Mouse (Mus musculus): ENCODE measurements around the gene Wdhd1. TPM values are rescaled to one million over a fixed set of nuclear protein-coding genes. Genes with fewer than 3 reads are reported as not detected.

The Wdhd1 gene
- total and polyA plus RNA-seq, 3 experiments, result 0.28 to 3.0 (median 2.0) TPM

- DNase-seq, result no peak
These were observed 55.1 kb downstream of the Wdhd1 start for GRCm38 (mm10) chr14:47221567-47221966.

GRCm38 (mm10) chr14:47220231-47221025 is 56.2 kb downstream of the Wdhd1 start:
- DNase-seq, result no peak

- DNase-seq, result peak; percentile 74
These were observed 57.7 kb downstream of the Wdhd1 start for GRCm38 (mm10) chr14:47218766-47219606.

GRCm38 (mm10) chr14:47216541-47216940 is 60.1 kb downstream of the Wdhd1 start:
- no peak for DNase-seq

GRCm38 (mm10) chr14:47214367-47214766 is 62.3 kb downstream of the Wdhd1 start:
- no peak for DNase-seq

GRCm38 (mm10) chr14:47213305-47213704 is 63.4 kb downstream of the Wdhd1 start:
- DNase-seq, result no peak

GRCm38 (mm10) chr14:47209669-47210164 is 66.9 kb downstream of the Wdhd1 start:
- no peak for DNase-seq

GRCm38 (mm10) chr14:47208564-47209493 is 67.8 kb downstream of the Wdhd1 start:
- DNase-seq, result no peak

- no peak for DNase-seq
These were observed 70.1 kb downstream of the Wdhd1 start for GRCm38 (mm10) chr14:47206601-47207000.

- DNase-seq, result peak; percentile 29
These were observed 71.2 kb downstream of the Wdhd1 start for GRCm38 (mm10) chr14:47205270-47205972.

GRCm38 (mm10) chr14:47197340-47197739 is 79.3 kb downstream of the Wdhd1 start:
- no peak for DNase-seq

- DNase-seq, result no peak
These were observed 79.9 kb downstream of the Wdhd1 start for GRCm38 (mm10) chr14:47196711-47197110.

GRCm38 (mm10) chr14:47194096-47194495 is 82.6 kb downstream of the Wdhd1 start:
- DNase-seq, result no peak

- DNase-seq, result no peak
These were observed 83.2 kb downstream of the Wdhd1 start for GRCm38 (mm10) chr14:47193506-47193905.

GRCm38 (mm10) chr14:47191861-47192260 is 84.8 kb downstream of the Wdhd1 start:
- DNase-seq, result no peak

Other genes with a start within 250 kb of the Wdhd1 start
- 10 to 100 TPM; 77.0 to 85.2 TPM for gene Gch1, start 87.4 kb downstream of the Wdhd1 start, total RNA-seq (2021)
- gene Gch1, start 87.4 kb downstream of the Wdhd1 start, polyA plus RNA-seq (2012; rRNA removed), result 72.9 and 82.2 TPM in 2 replicates
- 10 to 100 TPM; 18.5 to 20.4 TPM for gene Socs4, start 74 bp upstream of the Wdhd1 start, total RNA-seq (2021)
- gene Socs4, start 74 bp upstream of the Wdhd1 start, polyA plus RNA-seq (2012; rRNA removed), result 1.4 and 1.6 TPM in 2 replicates
- gene Mapk1ip1l, start 21.4 kb upstream of the Wdhd1 start, total RNA-seq (2021), result 10 to 100 TPM; 63.1 to 86.9 TPM
- gene Mapk1ip1l, start 21.4 kb upstream of the Wdhd1 start, polyA plus RNA-seq (2012; rRNA removed), result 32.4 and 39.5 TPM in 2 replicates
- gene Lgals3, start 90.9 kb upstream of the Wdhd1 start, total RNA-seq (2021), result 10 to 100 TPM; 13.1 to 19.2 TPM
- 57.6 and 60.8 TPM in 2 replicates for gene Lgals3, start 90.9 kb upstream of the Wdhd1 start, polyA plus RNA-seq (2012; rRNA removed)
- 1 to 10 TPM; 1.1 to 1.4 TPM for gene Dlgap5, start 141.6 kb upstream of the Wdhd1 start, total RNA-seq (2021)
- gene Dlgap5, start 141.6 kb upstream of the Wdhd1 start, polyA plus RNA-seq (2012; rRNA removed), result 0.23 and 0.27 TPM in 2 replicates
- 10 to 100 TPM; 18.2 to 37.0 TPM for gene Fbxo34, start 173.6 kb upstream of the Wdhd1 start, total RNA-seq (2021)
- 13.1 and 15.8 TPM in 2 replicates for gene Fbxo34, start 173.6 kb upstream of the Wdhd1 start, polyA plus RNA-seq (2012; rRNA removed)